Mouse (Mus musculus) olfactory bulb, adult 2 months (tissue): ENCODE measurements around the gene Tppp3.

ENCODE experiments used
- CTCF ChIP-seq: fragments of 200-500 bp; IDR thresholded peaks from 2 replicates; pipeline ENCODE4 v1.5.1; 2012; ENCODE audit warnings: low read depth, mild to moderate bottlenecking, low read length, moderate library complexity; ENCODE audit not compliant: insufficient read depth
- POLR2A ChIP-seq: fragments of 200-500 bp; IDR thresholded peaks from 2 replicates; pipeline ENCODE4 v1.6.1; 2012; ENCODE audit warnings: mild to moderate bottlenecking, low read depth, low read length, moderate library complexity; ENCODE audit not compliant: insufficient read depth

GRCm38 (mm10) chr8:105484392-105484791, 13.1 kb upstream of the Tppp3 start:
- TF ChIP-seq CTCF (peak; percentile 19; the same call in 1 of the 2 replicates), POLR2A (no peak)
